Mouse (Mus musculus) kidney, postnatal 25 days (tissue): Measurements from ENCODE around the gene Rhox7a.
"Not testable (repeated sequence)": the region's sequence is repeated elsewhere in the genome, so short reads cannot be mapped to it uniquely, and the experiment has no call there.

ENCODE experiments used
- DNase-seq, 2 experiments: peaks; one replicate each; pipeline ENCODE4 v3.0.0; 2021; ENCODE audit warnings: mixed read lengths in 2 of 2

The Rhox7a gene

GRCm38 (mm10) chrX:37831386-37831785 lies at the start of gene Rhox7a:
Gene Rhox7a (plus strand): TSS chrX:37831686.
- not testable (repeated sequence) for DNase-seq

DNA sequence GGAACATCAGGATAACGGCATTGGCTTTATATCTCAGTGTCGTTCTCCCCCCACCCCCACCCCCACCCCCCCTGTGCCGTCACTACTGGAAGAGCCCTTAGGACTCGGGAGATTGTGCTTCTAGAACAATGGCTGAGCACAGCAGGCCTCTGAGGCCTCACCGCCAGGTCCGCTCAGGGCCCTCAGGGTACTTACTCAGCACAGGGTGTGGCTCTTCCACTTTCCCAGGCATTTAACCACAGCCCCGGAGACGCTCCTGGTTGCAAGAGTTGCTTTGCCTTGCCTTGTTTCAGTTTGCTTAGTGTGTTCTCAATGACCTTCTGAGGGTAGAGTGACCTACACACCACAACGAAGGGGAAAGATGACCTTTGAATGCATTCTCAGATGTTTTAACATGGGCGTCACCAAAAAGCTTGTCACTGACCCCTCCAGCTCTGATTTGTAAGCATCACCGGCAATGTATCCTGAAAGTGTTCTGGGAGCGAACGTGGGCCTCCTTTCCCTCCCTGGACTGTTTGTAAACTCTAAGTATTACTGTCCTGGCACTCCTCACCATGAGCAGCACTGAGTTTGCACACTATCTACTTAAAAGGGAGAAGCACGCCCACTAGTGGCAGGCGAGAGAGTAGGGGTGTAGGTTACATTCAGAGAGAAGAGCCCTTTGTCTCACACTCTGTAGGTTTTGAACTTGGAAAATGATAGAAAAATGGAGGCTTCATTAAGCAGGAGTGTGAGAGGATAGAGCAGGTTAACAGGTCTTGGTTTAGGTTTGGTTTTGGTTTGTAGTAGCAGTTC lies 24.0 kb upstream of the Rhox7a start:
- DNase-seq: peak in 1 of 2 experiments; percentile 7

DNA sequence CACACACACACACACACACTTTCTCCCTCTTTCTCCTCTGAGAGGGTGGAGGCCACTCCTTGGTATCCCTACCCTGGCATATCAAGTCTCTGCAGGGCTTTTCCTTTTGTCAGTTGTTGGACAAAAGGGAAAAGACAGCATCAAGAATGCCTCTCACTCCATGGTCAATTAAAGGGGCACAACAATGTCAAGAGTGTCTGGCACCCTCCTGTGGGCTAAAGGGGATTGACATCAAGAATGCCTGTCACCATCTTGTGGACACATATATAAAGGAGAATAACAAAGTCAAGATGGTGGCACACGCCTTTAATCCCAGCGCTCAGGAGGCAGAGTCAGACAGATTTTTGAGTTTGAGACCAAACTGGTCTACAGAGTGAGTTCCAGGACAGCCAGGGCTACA lies 22.1 kb upstream of the Rhox7a start:
- DNase-seq: no peak

DNA sequence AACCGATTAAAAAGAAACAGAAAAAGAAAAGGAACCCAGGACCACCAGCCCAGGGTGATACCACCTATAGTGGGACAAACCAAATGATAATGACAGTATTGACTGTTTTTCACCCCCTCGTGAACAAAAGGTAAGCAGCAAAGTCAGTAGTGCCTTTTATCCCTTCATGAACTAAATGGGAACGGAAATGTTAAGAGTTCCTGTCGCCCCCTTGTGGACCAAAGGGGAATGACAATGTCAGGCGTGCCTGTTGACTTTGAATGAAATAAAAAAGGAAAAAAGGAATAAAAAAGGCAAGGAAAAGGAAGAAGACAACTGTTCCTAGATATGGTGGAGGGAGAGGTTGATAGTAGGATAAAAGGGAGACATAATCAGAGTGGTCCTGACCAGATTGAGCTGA lies 20.3 kb upstream of the Rhox7a start:
- DNase-seq: peak in 1 of 2 experiments; percentile 55

- DNase-seq: no peak
Observed at GRCm38 (mm10) chrX:37815665-37816064, 15.8 kb upstream of the Rhox7a start.

- not testable (repeated sequence) for DNase-seq
Observed at GRCm38 (mm10) chrX:37826610-37827009, 4.9 kb upstream of the Rhox7a start, which contains the start of gene Rhox6. Gene Rhox6 (plus strand): TSS chrX:37826910.

GRCm38 (mm10) chrX:37871641-37872040 lies 40.2 kb downstream of the Rhox7a start:
- DNase-seq: no peak

DNA sequence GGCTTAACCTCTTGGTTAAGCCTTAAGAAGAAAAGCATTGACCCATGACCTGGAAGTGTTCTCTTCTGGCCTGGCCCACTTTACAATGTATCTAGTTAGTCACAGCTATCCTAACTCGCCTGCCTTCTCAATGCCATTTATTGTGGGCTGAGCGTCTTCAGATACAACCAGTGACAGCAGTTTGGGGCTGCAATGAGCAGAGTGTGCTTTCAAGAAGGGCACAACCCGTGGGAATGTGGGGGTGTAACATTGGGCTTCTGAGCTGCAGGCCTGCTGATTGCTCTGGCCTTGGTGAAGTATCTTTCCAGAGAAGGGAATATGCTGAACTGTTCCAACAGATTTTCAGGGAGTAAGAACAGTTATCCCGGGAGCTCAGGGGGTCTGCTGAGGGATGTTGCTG lies 47.4 kb downstream of the Rhox7a start, which contains the start of gene Rhox8:
Gene Rhox8, minus strand, starts transcription at position 101 of the 400 bp plus-strand sequence.
- no peak for DNase-seq
